Mouse (Mus musculus) intestine, embryonic 14.5 days (tissue): ENCODE results near the gene Nbl1. TPM values are rescaled to one million over a fixed set of nuclear protein-coding genes. Genes with fewer than 3 reads are reported as not detected.

Experiments used
- ATAC-seq: fragments of 200-750 bp; cut with Nextera tagmentation; replicated peaks from 2 replicates; pipeline ENCODE4 v1.8.0; 2017; ENCODE audit warnings: low read depth, moderate number of reproducible peaks, moderate TSS enrichment, moderate library complexity; ENCODE audit not compliant: low FRiP score, low TSS enrichment
- DNase-seq: peaks from one replicate; pipeline ENCODE4 v3.0.0-alpha.2; 2018; ENCODE audit warnings: low spot score
- H3K27ac ChIP-seq: fragments of 300-500 bp; sonication (generic); 2 replicates; pipeline ENCODE4 v1.5.1; 2014; ENCODE audit warnings: low read depth, mild to moderate bottlenecking, control low read depth
- H3K27me3 ChIP-seq: fragments of 300-500 bp; sonication (generic); replicated peaks from 2 replicates; pipeline ENCODE4 v1.6.1; 2014; ENCODE audit warnings: low read length, control low read depth; ENCODE audit not compliant: control insufficient read depth, insufficient read depth
- H3K36me3 ChIP-seq: fragments of 300-500 bp; sonication (generic); 2 replicates; pipeline ENCODE4 v1.6.1; 2014; ENCODE audit warnings: low read length, control low read depth; ENCODE audit not compliant: control insufficient read depth, insufficient read depth
- H3K4me1 ChIP-seq: fragments of 300-500 bp; sonication (generic); replicated peaks from 2 replicates; pipeline ENCODE4 v1.6.1; 2014; ENCODE audit warnings: low read length, control low read depth, mixed read lengths; ENCODE audit not compliant: control insufficient read depth, insufficient read depth
- H3K4me2 ChIP-seq: fragments of 300-500 bp; sonication (generic); 2 replicates; pipeline ENCODE4 v1.6.1; 2014; ENCODE audit warnings: low read length
- H3K4me3 ChIP-seq: fragments of 300-500 bp; sonication (generic); 2 replicates; pipeline ENCODE4 v1.5.1; 2014; ENCODE audit warnings: low read depth, low read length, control low read depth, mixed read lengths
- H3K9ac ChIP-seq: fragments of 300-500 bp; sonication (generic); 2 replicates; pipeline ENCODE4 v1.6.1; 2014; ENCODE audit warnings: mild to moderate bottlenecking, low read length
- H3K9me3 ChIP-seq: fragments of 300-500 bp; sonication (generic); 2 replicates; pipeline ENCODE4 v1.6.1; 2016; ENCODE audit warnings: low read length, control low read depth; ENCODE audit not compliant: control insufficient read depth
- WGBS: fragments of 180-500 bp; shearing (Covaris S2); extraction: QIAGEN DNeasy Blood & Tissue Kit; methylation state at CpG from one replicate; pipeline ENCODE4 v1.1.7; 2014; 5-methylcytosine and 5-hydroxymethylcytosine counted together
- polyA plus RNA-seq: library from polyadenylated mRNA; unstranded; fragments of >200 nt; fragmentation: Nextera tagmentation; extraction: Ambion mirVana; gene quantifications from 2 replicates; pipeline ENCODE4 v1.2.1, GENCODE M21; 2014

Nbl1 gene
- polyA plus RNA-seq, 1 experiment from 2014 or later: 55.5 TPM

DNA sequence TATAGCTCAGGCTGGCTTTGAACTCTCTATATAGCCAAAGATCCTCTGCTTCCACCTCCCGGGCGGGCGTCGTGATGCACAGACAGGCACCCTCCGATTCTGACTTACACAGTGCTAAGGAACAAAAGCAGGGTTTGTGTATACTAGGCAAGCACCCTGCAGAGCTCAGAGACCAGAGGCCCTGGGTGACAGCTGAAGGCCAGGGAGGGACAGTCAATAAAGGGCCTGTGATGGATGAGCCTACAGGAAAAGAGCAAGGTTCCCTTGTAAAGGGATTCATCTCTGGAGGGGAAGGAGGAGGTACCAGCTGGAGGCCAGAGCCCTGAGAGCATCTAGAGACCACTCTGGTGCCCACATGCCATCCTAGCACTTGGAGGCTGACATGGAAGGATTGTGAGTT lies 39.4 kb downstream of the Nbl1 start:
- WGBS: 54% methylated on average over 5 of the region's 5 CpGs
- no peak overlapping the region for H3K4me2 ChIP-seq
- no peaks in the 10 kb centered on the region for H3K27me3 ChIP-seq
- H3K27ac ChIP-seq: no peak overlapping the region
- H3K4me1 ChIP-seq: no peaks in the 10 kb centered on the region
- H3K36me3 ChIP-seq: no peaks in the 10 kb centered on the region
- no peaks in the 10 kb centered on the region for H3K9me3 ChIP-seq
- no peak overlapping the region for H3K9ac ChIP-seq
- no peak for ATAC-seq
- DNase-seq: no peak
- H3K4me3 ChIP-seq: no peak overlapping the region

- WGBS: 81% methylated on average over 7 of the region's 7 CpGs
- DNase-seq: no peak
- no peak for ATAC-seq
- Histone ChIP-seq H3K9ac (no peak overlapping the region), H3K36me3 (no peaks in the 10 kb centered on the region), H3K4me1 (no peaks in the 10 kb centered on the region), H3K4me2 (no peak overlapping the region), H3K27ac (no peak overlapping the region), H3K4me3 (no peak overlapping the region), H3K9me3 (no peaks in the 10 kb centered on the region), H3K27me3 (no peaks in the 10 kb centered on the region)
Observed at GRCm38 (mm10) chr4:139052796-139053195, 40.0 kb downstream of the Nbl1 start.

DNA sequence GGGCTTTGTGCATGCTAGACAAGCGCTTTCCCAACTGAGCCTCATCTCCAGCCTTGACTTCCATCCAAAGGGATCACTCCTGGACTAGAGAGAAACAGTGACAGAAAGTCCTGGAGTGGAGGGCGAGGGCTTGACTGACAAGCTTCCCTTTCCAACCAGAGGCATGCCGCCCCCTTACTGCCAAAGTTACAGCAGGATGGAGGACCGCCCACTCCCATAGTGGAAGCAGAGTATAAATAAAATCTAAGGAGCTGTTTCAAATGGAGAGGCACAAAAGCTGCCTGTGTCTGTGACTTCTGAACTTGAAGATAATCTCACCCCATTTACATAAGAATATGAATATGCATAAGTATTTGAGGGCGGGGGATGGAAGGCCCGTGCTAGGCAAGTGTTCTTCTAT lies 44.3 kb downstream of the Nbl1 start:
- H3K27ac ChIP-seq: no peak overlapping the region
- H3K27me3 ChIP-seq: no peaks in the 10 kb centered on the region
- H3K9me3 ChIP-seq: no peaks in the 10 kb centered on the region
- no peaks in the 10 kb centered on the region for H3K4me1 ChIP-seq
- 77% methylated on average over 6 of the region's 6 CpGs for WGBS
- H3K4me3 ChIP-seq: no peak overlapping the region
- DNase-seq (no peak), ATAC-seq (no peak)
- H3K36me3 ChIP-seq: no peaks in the 10 kb centered on the region
- H3K4me2 ChIP-seq: no peak overlapping the region
- no peak overlapping the region for H3K9ac ChIP-seq

GRCm38 (mm10) chr4:139046354-139046753 lies 46.4 kb downstream of the Nbl1 start:
- 84% methylated on average over 5 of the region's 5 CpGs for WGBS

GRCm38 (mm10) chr4:139044566-139044965 lies 48.2 kb downstream of the Nbl1 start:
- Histone ChIP-seq H3K27me3 (no peaks in the 10 kb centered on the region), H3K9me3 (no peaks in the 10 kb centered on the region), H3K4me3 (no peak overlapping the region), H3K4me1 (no peaks in the 10 kb centered on the region), H3K27ac (no peak overlapping the region), H3K36me3 (no peaks in the 10 kb centered on the region), H3K4me2 (no peak overlapping the region), H3K9ac (no peak overlapping the region)
- 83% methylated on average over 5 of the region's 5 CpGs for WGBS
- DNase-seq (no peak), ATAC-seq (no peak)

More at GRCm38 (mm10) chr4:139046354-139046753, 46.4 kb downstream of the Nbl1 start:
- Histone ChIP-seq H3K27me3 (no peaks in the 10 kb centered on the region), H3K27ac (no peak overlapping the region), H3K4me1 (no peaks in the 10 kb centered on the region), H3K9ac (no peak overlapping the region), H3K36me3 (no peaks in the 10 kb centered on the region), H3K4me3 (no peak overlapping the region), H3K4me2 (no peak overlapping the region), H3K9me3 (no peaks in the 10 kb centered on the region)
- ATAC-seq (no peak), DNase-seq (no peak)

GRCm38 (mm10) chr4:139043600-139043999 lies 49.2 kb downstream of the Nbl1 start:
- no peak for DNase-seq
- H3K27me3 ChIP-seq: no peaks in the 10 kb centered on the region
- no peak overlapping the region for H3K4me3 ChIP-seq
- no peak overlapping the region for H3K9ac ChIP-seq
- ATAC-seq: no peak
- 87% methylated on average over 2 of the region's 2 CpGs for WGBS
- no peaks in the 10 kb centered on the region for H3K36me3 ChIP-seq
- H3K9me3 ChIP-seq: no peaks in the 10 kb centered on the region
- H3K27ac ChIP-seq: no peak overlapping the region
- H3K4me2 ChIP-seq: no peak overlapping the region
- H3K4me1 ChIP-seq: no peaks in the 10 kb centered on the region

DNA sequence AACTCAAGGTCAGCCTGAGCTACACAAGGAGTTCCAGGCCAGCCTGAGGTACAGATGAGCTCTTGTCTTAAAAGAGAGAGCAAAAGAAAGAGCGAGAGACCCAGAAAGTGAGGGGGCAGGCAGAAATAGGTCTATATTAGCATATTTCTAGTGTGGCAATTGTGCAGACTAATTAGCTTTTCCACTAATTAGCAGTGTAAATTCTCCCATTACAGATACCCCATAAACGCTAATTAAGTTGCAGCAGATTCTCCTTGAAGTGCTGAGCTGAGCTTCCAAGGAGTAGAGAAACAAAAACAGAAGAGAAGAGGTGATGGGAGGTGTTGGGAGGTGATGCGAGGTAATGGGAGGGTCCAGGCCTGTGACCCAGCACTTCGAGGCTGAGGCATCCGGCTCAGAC lies 50.2 kb downstream of the Nbl1 start:
- Histone ChIP-seq H3K36me3 (no peaks in the 10 kb centered on the region), H3K27ac (no peak overlapping the region), H3K4me1 (peaks cover 4% of the 10 kb centered on the region; the same call in 1 of the 2 replicates), H3K4me2 (no peak overlapping the region), H3K27me3 (no peaks in the 10 kb centered on the region), H3K4me3 (no peak overlapping the region), H3K9ac (no peak overlapping the region), H3K9me3 (no peaks in the 10 kb centered on the region)
- DNase-seq (no peak), ATAC-seq (no peak)
- 81% methylated on average over 5 of the region's 5 CpGs for WGBS

GRCm38 (mm10) chr4:139040084-139040839 lies 52.5 kb downstream of the Nbl1 start:
- ATAC-seq (no peak), DNase-seq (no peak)
- H3K4me3 ChIP-seq: no peak overlapping the region
- H3K9me3 ChIP-seq: no peaks in the 10 kb centered on the region
- no peak overlapping the region for H3K4me2 ChIP-seq
- H3K4me1 ChIP-seq: peaks cover 4% of the 10 kb centered on the region; the same call in 1 of the 2 replicates
- no peak overlapping the region for H3K9ac ChIP-seq
- no peaks in the 10 kb centered on the region for H3K27me3 ChIP-seq
- H3K27ac ChIP-seq: no peak overlapping the region
- no peaks in the 10 kb centered on the region for H3K36me3 ChIP-seq
- 12% methylated on average over 10 of the region's 10 CpGs for WGBS
